Mouse (Mus musculus): Measurements from ENCODE around the gene Man1a2. TPM values are rescaled to one million over a fixed set of nuclear protein-coding genes. Genes with fewer than 3 reads are reported as not detected.

Gene Man1a2
- total and polyA plus RNA-seq, 2 experiments, result 3.9 to 17.7 TPM

DNA sequence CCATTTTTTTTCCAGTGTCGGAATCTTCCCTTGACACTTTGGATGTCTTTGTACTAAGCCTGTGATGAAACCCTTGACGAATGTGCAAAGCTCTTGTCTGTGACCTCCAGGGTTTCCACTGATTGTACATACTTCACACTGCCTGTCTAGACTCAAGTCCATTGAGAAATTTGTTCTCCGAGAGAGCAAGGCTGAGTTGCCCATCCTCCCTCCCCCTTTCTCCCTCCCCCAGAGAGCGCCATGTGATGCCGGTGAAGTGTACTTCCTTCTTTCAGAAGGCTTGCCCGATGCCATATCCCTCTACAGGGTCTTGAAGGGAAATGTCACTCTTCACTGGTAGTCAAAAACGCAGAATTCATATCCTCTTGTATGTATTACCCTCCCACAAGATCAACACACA, 26.8 kb upstream of the Man1a2 start:
- WGBS, result 77% methylated on average over 7 of the region's 7 CpGs
- H3K4me1 ChIP-seq (ENCODE audit: control insufficient read depth, insufficient read depth, low read length), result no peaks in the 10 kb centered on the region
- no peaks in the 10 kb centered on the region for H3K27me3 ChIP-seq (ENCODE audit: control insufficient read depth, insufficient read depth, low read length)
- no peak overlapping the region for H3K27ac ChIP-seq (replicated peaks; ENCODE audit: insufficient read depth, low read depth, low read length)
- no peak overlapping the region for H3K4me3 ChIP-seq (ENCODE audit: insufficient read depth, low read depth, low read length)
- no peaks in the 10 kb centered on the region for H3K79me2 ChIP-seq (ENCODE audit: control insufficient read depth, insufficient read depth, low read length)
- TF ChIP-seq POLR2A (IDR thresholded peaks at IDR 0.05; ENCODE audit: extremely low read depth, insufficient read depth, low read length) (no peak), CTCF (IDR thresholded peaks at IDR 0.05; ENCODE audit: low read depth, low read length) (no peak)
- no peak overlapping the region for H3K9ac ChIP-seq (ENCODE audit: low read depth, low read length)
- DNase-seq (ENCODE audit: extremely low read depth, low read depth, low spot score), result no peak
- no peaks in the 10 kb centered on the region for H3K36me3 ChIP-seq (ENCODE audit: control insufficient read depth, insufficient read depth, low read length)

DNA sequence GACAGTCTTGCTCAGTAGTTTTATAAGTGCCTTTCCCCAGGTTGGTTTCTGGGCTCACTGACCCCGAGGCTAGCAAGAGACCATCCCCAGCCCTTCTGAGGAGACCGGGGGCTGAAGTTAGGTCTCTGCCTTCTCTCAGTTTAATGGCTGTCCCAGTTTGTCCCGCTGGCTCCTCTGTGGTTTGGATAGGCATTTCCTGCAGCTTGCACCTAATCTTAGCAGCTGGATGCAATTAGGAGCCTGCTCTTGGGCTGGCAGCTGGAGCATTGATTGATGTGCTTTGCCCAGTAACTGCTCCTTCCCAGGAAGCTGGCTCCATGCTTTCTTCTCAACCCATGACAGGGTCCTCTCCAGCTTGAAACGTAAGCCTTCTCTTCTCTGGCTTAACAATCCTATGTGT, 26.2 kb upstream of the Man1a2 start:
- no peaks in the 10 kb centered on the region for H3K36me3 ChIP-seq (ENCODE audit: control insufficient read depth, insufficient read depth, low read length)
- H3K4me3 ChIP-seq (ENCODE audit: insufficient read depth, low read depth, low read length), result no peak overlapping the region
- H3K27ac ChIP-seq (replicated peaks; ENCODE audit: insufficient read depth, low read depth, low read length), result no peak overlapping the region
- no peak for TF ChIP-seq CTCF (IDR thresholded peaks at IDR 0.05; ENCODE audit: low read depth, low read length)
- TF ChIP-seq POLR2A (IDR thresholded peaks at IDR 0.05; ENCODE audit: extremely low read depth, insufficient read depth, low read length), result no peak
- no peaks in the 10 kb centered on the region for H3K79me2 ChIP-seq (ENCODE audit: control insufficient read depth, insufficient read depth, low read length)
- no peak overlapping the region for H3K9ac ChIP-seq (ENCODE audit: low read depth, low read length)
- no peak for DNase-seq (ENCODE audit: extremely low read depth, low read depth, low spot score)
- no peaks in the 10 kb centered on the region for H3K27me3 ChIP-seq (ENCODE audit: control insufficient read depth, insufficient read depth, low read length)
- no peaks in the 10 kb centered on the region for H3K4me1 ChIP-seq (ENCODE audit: control insufficient read depth, insufficient read depth, low read length)
- 54% methylated on average over 4 of the region's 4 CpGs for WGBS

DNA sequence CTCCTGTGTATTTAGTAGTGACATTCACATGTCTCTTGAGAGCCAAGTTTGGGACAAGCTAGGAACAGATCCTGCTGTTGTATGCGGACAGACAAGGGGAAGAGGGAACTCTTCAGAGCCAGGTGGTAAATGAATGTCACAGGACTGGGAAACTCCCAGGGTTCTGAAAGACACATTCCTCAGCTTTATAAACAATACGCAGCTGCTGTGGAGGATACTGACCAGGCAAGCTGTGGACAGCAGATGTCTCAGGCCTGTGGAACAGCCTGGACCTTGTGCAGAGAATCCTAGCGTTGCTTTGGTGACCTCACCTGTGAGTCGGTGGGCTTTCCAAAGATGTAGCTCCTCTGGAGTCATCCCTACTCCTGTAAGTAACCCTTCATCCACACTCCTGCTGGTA, 21.8 kb upstream of the Man1a2 start:
- WGBS, result 90% methylated on average over 4 of the region's 4 CpGs
- Histone ChIP-seq H3K79me2 (ENCODE audit: control insufficient read depth, insufficient read depth, low read length) (no peaks in the 10 kb centered on the region), H3K9ac (ENCODE audit: low read depth, low read length) (no peak overlapping the region), H3K27me3 (ENCODE audit: control insufficient read depth, insufficient read depth, low read length) (no peaks in the 10 kb centered on the region), H3K4me1 (ENCODE audit: control insufficient read depth, insufficient read depth, low read length) (no peaks in the 10 kb centered on the region), H3K27ac (replicated peaks; ENCODE audit: insufficient read depth, low read depth, low read length) (no peak overlapping the region), H3K4me3 (ENCODE audit: insufficient read depth, low read depth, low read length) (no peak overlapping the region), H3K36me3 (ENCODE audit: control insufficient read depth, insufficient read depth, low read length) (no peaks in the 10 kb centered on the region)
- TF ChIP-seq POLR2A (IDR thresholded peaks at IDR 0.05; ENCODE audit: extremely low read depth, insufficient read depth, low read length), result no peak
- DNase-seq (ENCODE audit: extremely low read depth, low read depth, low spot score), result no peak

DNA sequence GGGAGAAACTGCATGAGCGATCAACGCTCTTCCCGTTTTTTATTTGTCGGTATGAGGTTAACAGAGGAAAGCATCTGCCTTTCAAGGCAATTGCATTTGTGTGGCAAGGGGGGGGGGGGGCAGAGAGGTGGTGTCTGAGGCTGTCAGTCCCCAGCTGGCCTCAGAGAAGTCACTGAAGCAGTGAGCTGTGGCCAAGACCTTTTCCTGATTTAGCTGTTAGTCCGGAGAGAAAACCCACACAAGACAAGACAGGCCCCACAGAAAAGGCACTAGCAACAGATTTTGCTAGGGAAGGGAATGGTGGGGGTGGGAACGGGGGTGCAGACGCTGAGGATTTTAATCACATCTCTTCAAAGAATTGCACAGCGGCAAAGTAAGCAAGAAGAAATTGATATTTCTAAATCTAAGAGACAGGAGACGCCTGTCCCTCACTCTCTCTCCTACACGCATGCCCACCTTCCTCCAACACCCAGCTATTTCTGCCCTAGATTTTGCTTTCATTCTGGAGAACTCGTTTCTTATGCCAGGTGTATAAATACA, 19.9 kb upstream of the Man1a2 start:
- Histone ChIP-seq H3K27ac (replicated peaks; ENCODE audit: insufficient read depth, low read depth, low read length) (no peak overlapping the region), H3K4me3 (ENCODE audit: insufficient read depth, low read depth, low read length) (no peak overlapping the region), H3K9ac (ENCODE audit: low read depth, low read length) (no peak overlapping the region), H3K36me3 (ENCODE audit: control insufficient read depth, insufficient read depth, low read length) (no peaks in the 10 kb centered on the region), H3K79me2 (ENCODE audit: control insufficient read depth, insufficient read depth, low read length) (no peaks in the 10 kb centered on the region), H3K4me1 (ENCODE audit: control insufficient read depth, insufficient read depth, low read length) (no peaks in the 10 kb centered on the region), H3K27me3 (ENCODE audit: control insufficient read depth, insufficient read depth, low read length) (no peaks in the 10 kb centered on the region)
- no peak for TF ChIP-seq POLR2A (IDR thresholded peaks at IDR 0.05; ENCODE audit: extremely low read depth, insufficient read depth, low read length)
- no peak for TF ChIP-seq CTCF (IDR thresholded peaks at IDR 0.05; ENCODE audit: low read depth, low read length)
- WGBS, result 86% methylated on average over 11 of the region's 11 CpGs
- no peak for DNase-seq (ENCODE audit: extremely low read depth, low read depth, low spot score)

DNA sequence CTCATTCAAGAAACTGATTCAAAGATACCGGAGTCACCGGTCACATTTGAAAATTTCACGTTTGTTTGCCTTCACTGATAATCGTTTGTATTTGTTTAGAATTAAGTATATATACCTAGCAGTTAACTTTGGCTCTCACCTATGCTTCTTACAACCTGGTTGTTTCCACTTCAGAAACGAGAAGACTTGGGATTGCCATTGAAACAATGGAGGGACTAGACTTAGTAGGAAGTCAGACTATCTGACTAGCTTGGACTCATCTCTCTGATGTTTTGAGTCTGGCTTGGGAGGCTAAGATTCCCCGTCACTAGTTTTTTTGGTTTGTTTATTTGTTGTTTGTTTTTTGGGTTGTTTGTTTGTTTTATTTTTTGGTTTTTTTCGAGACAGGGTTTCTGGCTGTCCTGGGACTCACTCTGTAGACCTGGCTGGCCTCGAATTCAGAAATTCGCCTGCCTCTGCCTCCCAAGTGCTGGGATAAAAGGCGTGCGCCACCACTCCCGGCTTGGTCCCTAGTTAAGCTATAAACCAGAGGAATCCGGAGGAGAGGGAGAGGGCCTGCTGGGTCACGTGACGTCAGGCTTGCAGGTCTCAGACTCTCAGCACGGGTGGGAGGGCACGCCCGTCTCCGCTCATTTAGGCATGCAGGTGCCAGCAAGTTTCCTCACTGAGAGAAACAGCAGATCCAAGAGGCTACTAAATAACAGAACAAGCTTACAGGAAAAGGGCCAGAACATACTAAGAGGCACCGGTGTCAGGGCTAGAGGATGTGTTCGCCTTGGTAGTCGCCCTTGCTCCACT, 18.7 kb upstream of the Man1a2 start:
- H3K4me3 ChIP-seq (ENCODE audit: insufficient read depth, low read depth, low read length), result no peak overlapping the region
- H3K27me3 ChIP-seq (ENCODE audit: control insufficient read depth, insufficient read depth, low read length), result no peaks in the 10 kb centered on the region
- no peaks in the 10 kb centered on the region for H3K36me3 ChIP-seq (ENCODE audit: control insufficient read depth, insufficient read depth, low read length)
- H3K27ac ChIP-seq (replicated peaks; ENCODE audit: insufficient read depth, low read depth, low read length), result no peak overlapping the region
- 69% methylated on average over 22 of the region's 22 CpGs for WGBS
- H3K9ac ChIP-seq (ENCODE audit: low read depth, low read length), result no peak overlapping the region
- H3K79me2 ChIP-seq (ENCODE audit: control insufficient read depth, insufficient read depth, low read length), result no peaks in the 10 kb centered on the region
- no peaks in the 10 kb centered on the region for H3K4me1 ChIP-seq (ENCODE audit: control insufficient read depth, insufficient read depth, low read length)
- DNase-seq (ENCODE audit: extremely low read depth, low read depth, low spot score), result no peak
- TF ChIP-seq POLR2A (IDR thresholded peaks at IDR 0.05; ENCODE audit: extremely low read depth, insufficient read depth, low read length) (no peak), CTCF (IDR thresholded peaks at IDR 0.05; ENCODE audit: low read depth, low read length) (no peak)
